Mouse (Mus musculus): ENCODE data around the gene Best3. TPM values are rescaled to one million over a fixed set of nuclear protein-coding genes. Genes with fewer than 3 reads are reported as not detected.

The Best3 gene
- total RNA-seq, 2 experiments from 2014 or later, result 1.2 to 1.7 TPM

DNA sequence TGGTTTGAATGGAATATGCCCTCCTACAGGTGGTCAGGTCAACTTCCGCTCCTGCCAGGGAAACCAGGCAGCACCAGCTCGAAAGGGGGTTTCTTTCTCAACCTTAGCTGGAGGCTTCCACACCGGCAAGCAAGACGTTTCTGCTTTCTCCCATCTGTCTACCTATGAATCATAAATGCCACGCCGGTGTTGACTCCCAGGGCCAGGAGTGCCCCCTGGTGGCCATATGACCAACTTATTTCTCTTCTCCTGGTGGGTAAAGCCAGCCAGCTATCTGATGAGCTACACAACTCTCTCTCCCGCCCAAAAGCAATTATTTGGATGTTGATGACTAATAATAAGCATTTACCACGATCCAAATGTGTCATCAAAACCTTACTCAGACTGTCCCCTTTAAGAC is 47.7 kb downstream of the Best3 start:
- peak; percentile 91 for DNase-seq

DNA sequence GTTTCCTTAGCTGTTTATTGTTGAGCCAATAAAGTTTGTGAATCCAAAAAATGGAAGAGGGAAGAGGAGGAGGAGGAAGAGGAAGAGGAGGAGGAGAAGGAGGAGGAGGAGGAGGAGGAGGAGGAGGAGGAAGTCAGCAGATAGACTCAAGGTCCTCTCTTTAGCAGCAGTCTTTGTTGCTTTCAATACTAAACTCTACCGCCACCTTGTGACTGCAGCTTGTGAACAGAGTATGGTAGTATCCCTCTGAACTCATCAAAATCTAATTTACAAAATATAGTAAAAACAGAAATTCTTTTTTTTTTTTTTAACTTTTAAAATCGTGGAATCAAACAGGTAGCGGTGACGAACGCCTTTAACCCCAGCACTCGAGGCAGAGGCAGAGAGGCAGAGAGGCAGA is 54.2 kb downstream of the Best3 start:
- DNase-seq, result peak; percentile 44

DNA sequence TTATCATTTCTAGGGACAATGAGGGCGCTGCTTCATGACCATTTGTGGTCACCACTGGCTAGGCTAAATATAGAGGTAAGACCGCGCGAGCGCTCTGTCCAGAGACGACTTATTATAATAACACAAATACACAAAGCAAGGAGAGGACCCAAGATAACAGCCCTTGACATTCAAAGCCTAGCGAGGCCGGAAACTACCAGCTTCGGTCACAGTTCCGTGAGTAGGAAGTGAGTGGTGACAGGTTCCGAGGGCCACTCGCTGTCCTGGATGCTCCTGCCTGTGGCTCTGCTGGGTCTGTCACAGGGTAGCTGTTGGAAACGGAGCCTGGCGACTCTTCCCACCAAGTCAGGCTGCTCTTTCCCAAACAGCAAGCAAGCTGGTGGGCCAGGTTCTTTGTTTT is 56.2 kb downstream of the Best3 start:
- peak; percentile 76 for DNase-seq

DNA sequence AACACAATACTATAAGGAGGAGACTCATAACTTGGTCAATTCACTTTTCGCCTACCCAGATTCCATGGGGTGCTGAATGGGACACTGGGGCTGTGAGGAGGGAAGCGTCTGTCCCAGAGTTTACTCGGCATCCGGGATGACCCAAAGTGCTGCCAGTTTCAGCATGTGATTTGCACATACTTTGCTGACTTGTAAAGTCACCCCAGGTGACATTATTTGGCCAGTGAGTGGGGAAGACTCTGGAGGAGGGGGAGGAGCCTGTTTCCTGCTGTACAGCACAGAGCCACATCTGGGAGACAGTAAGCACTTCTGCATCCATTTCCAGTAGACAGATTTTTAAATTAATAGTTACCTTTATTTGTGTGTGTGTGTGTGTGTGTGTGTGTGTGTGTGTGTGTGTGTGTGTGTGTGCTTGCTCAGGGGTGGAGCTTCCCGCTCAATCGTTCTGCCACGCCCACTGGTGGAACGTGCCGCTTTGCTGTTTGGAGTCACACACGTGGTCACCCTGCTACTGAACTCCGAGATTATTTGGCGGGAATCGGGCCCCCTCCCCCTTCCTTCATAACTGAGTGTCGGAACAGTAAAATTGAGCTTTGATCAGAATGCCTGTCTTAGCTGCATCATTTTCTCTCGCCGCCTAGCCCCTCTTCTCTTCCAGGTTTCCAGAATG is 57.5 kb downstream of the Best3 start:
- DNase-seq, result peak; percentile 74

DNA sequence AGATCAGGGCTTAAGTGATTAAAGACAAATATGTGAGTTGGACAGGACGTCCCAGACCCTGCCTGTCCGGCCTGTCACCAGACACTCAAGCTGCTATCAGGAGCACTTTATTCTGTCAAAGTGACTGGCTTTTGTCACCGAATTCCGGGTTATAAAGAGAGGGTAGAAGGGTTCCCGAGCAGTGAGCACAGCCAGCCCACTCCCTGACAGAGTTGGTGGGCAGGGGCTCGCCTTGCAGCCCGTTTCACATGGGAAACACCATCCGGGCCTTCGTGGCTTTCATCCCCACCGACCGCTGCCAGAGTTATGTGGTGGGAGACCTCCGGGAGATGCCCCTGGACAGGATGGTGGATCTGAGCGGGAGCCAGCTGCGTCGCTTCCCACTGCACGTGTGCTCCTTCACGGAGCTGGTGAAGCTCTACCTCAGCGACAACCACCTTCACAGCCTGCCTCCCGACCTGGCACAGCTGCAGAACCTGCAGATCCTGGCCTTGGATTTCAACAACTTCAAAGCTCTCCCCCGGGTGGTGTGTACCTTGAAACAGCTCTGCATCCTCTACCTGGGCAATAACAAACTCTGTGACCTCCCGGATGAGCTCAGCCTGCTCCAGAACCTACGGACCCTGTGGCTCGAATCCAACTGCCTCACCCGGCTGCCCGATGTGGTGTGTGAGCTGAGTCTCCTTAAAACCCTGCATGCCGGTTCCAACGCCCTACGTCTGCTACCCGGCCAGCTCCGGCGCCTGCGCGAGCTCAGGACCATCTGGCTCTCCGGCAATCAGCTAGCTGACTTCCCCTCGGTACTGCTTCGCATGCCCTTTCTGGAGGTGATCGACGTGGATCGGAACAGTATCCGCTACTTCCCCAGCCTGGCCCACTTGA is 59.3 kb downstream of the Best3 start, which contains the start of gene Lrrc10:
Lrrc10 (plus strand) TSS at position 167 of the 882 bp plus-strand sequence.
- DNase-seq, result peak; percentile 67

DNA sequence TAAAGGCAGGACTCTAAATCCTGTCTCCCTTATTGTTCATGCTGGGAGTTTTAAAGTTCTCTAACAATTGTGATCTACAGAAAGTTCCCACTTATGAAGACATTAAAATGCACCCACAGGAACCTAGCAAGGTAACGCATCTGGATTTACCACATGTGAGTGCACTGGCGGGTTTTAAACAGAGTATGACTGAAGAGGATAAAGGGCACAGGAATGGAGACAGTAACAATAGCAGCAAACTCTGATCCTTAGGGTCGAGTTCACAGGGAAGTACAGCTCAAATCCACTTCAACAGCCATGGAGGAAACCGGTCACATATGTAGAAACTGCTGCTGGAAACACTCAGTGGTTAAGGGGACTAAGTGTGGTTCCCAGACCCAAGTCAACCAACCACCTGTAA is 63.1 kb downstream of the Best3 start:
- no peak for DNase-seq

DNA sequence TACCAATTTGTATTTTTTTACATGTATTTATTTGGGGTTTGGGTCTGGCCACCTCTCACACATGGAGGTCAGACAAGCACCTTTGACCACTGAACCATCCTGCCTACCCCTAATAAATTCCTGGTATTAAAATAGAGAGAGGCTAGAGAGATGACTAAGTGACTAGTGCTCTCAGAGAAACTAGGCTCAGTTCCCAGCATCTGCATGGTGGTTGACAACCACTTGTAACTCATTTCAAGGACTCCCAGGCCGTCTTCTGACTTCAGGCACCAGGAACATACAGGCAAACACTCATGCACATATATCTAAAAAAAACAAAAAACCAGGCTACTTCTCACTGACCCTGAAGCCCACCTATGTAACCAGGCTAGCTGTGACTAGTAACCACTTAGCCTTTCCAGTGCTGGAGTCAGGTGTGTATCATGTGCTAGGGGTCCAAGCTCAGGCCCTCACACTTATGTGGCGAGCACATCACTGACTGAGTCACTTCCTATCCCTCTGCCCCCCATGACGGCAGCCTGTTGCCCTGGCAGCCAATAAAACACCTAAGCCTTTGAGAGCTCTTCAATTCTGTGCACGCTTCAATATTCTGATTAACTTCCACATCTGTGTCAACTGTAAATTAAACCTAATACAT is 64.0 kb downstream of the Best3 start:
- DNase-seq, result no peak

DNA sequence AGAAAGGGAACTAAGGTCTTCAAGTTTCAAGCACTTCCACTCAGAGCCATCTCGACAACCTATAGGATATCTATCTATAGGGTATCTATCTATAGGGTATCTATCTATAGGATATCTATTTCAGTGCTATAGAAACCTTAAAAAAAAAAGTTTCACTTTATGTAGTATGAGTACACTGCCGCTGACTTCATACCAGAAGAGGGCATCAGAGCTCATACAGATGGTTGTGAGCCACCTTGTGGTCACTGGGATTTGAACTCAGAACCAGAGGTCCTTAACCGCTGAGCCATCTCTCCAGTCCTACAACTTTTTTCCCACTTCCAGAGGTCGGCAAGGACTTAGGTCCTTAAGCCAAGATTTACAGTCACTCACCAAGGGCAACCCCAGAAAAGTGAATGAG is 69.6 kb downstream of the Best3 start:
- no peak for DNase-seq

DNA sequence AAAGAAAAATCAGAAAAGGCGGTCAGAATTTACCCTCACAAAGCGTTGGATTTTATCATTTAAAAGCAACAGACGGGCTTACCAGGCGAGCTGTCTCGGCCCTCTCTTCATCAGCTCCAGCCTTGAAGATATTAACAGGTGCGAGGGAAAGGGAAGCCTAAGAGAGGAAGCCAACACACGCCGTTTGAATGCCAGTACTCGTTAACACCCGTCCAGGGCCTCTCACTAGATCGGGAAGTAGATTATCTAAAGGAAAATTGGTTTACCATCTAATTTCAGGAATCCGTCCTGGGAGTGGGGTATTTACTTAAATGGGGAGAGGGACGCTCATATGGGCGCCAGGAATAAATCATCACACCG is 76.8 kb downstream of the Best3 start:
- DNase-seq, result no peak

DNA sequence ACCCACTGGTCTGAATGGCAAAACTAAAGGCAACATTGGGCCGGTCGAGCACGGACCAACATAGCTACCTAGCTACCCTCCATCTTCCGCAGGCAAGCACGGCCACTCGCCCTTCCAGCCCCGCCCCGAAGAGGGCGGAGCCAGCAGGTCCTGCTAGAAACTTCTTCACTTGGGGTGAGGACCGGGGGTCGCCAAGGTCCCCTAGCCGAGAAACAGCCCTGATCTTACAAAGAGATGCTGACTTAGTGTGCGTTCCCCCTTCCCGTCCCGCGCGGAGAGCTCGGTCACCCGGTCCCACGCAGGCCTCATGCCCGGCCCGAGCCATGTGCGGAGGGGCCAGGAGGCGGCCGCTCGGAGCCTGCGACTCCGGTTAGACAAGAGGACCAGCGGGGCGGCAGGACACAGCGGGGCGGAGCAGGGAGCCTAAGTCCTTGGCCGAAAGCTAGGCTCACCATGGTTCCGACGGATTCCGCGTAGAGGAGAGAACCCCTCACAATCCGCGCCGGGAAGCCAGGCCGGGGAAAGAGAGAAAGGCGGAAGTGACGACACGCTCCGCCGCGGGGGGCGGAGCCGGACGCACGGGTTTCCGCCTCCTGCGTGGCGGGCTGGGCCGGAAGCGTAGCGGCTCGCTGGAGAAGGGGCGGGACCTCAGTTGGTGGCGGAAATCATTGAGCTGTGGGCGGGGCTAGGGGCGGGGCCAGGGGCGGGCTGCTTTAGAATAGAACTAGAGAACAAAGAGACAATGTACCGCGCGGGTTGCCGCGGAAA is 77.3 kb downstream of the Best3 start, which contains the start of gene Cct2:
Cct2 (minus strand) TSS at position 561 of the 768 bp plus-strand sequence.
- peak; percentile 94 for DNase-seq

DNA sequence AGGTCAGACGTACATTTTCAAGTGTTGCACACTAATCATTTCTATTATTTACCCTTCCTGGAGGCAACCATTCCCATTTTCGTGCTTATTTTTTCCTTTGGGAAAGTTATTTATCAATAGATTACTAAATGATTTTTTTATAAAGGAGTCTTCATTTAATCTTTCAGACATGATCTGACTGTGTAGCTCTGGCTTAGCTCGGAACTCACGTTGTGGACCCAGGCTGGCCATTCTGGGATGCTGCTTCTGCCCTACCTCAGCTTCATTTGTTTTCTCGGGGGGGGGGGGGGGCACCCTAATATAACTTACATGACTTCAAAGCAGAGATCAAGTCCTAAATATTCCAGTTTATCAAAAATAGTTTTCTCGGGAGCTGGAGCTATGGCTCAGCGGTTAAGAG is 78.0 kb downstream of the Best3 start:
- DNase-seq, result no peak

DNA sequence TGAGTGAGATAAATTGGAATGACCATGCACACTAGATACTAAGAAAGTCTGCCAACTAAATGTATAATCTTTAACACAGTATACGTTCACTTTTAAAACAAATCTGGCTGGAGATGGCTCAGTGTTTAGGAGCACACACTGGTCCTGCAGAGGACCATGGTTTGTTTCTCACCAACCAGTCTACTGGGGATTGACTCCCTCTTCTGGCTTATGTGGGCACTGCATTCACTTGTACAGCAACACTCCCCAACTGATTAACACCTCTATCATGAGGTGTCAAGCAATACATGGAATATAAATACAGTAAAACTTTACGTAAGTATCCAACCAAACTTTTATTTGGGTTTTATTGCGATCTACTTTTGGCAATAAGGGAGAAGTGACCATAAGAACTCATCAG is 83.0 kb downstream of the Best3 start:
- no peak for DNase-seq

DNA sequence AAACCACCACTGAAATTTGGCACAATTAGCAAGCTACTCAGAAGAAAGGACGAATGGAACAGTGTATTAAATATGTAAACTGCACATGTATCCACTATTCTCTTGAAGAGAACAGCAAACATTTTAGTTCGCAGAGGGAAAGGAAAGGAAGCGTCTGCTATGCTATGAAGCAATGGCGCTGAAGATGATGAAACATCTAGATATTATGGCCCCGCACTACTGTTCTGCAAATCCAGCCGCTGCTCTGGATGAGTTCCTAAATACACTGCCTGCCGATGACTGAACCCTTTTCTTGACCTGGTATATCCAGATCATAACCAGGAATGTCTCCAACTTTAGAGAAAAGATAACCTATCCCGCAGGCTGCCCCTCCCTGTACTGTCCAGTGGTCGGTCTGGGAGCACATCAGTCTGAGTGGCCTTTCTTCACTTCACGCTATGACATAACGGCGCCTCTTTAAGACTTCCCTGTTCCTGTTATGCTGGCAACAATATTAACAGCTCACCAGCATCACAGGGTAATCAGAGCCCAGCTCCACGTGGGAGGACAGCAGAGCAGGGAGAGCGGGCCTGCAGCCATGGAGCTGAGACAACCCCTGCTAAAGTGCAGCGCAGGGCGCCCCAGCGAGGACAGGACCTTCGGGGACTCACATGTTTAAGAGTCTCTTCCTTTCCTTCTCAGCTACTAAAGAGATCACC is 86.2 kb downstream of the Best3 start:
- DNase-seq, result no peak

DNA sequence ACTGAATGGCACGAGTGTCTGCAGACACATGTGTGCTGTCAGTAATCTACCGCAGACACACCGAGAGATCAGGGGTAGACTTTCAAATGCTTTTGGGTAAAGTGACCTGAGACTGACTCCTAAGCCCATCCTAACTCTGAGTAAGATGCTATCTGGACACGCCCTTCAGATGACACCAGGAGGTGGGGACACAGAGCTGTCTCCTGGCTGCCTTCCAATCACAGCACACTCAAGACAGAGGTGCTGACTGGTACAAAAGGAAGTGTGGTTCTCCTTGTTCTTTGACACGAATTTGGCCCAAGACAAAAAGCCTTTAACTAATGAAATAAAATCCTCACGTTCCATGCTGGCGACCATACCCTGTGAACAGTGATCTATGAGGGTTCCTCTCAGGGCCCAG is 87.1 kb downstream of the Best3 start:
- no peak for DNase-seq

Other genes with a start within 250 kb of the Best3 start
- under 1 TPM; 0.32 to 0.41 TPM for gene Myrfl, start 89.4 kb upstream of the Best3 start, total RNA-seq (2021)
- gene Rab3ip, start 35.5 kb upstream of the Best3 start, total RNA-seq (2021), result 10 to 100 TPM; 87.7 to 90.2 TPM
- gene Gm10271, start 13.7 kb upstream of the Best3 start, total RNA-seq (2021), result not detected
- gene Lrrc10, start 59.0 kb downstream of the Best3 start, total RNA-seq (2021), result 100 to 1,000 TPM; 102 to 106 TPM
- gene Cct2, start 77.5 kb downstream of the Best3 start, total RNA-seq (2021), result 100 to 1,000 TPM; 188 to 195 TPM
- gene Frs2, start 162.2 kb downstream of the Best3 start, total RNA-seq (2021), result 10 to 100 TPM; 23.5 to 25.6 TPM
- gene Yeats4, start 238.2 kb downstream of the Best3 start, total RNA-seq (2021), result 10 to 100 TPM; 38.9 to 41.0 TPM